Mouse (Mus musculus) neutrophil, adult 5-6 weeks (primary cell): ENCODE data around the gene Mpig6b. TPM values are rescaled to one million over a fixed set of nuclear protein-coding genes. Genes with fewer than 3 reads are reported as not detected.

Source experiments
- ATAC-seq: fragments of 151-379, 151-347 bp; 2 replicates; pipeline ENCODE4 v1.8.0; 2017; ENCODE audit warnings: mild to moderate bottlenecking, moderate TSS enrichment; ENCODE audit not compliant: insufficient number of reproducible peaks, poor library complexity, low FRiP score, severe bottlenecking; ENCODE audit errors: extremely low read depth
- total RNA-seq: library from RNA; stranded (forward); fragments of 200-1000 nt; gene quantifications from 2 replicates; pipeline ENCODE4 v1.2.3, GENCODE M21; 2017

Mpig6b gene
- total RNA-seq, 1 experiment from 2014 or later: 2.1 TPM

GRCm38 (mm10) chr17:35023756-35024155, 42.2 kb downstream of the Mpig6b start:
- ATAC-seq: peak; percentile 30; the same call in 1 of the 2 replicates

DNA sequence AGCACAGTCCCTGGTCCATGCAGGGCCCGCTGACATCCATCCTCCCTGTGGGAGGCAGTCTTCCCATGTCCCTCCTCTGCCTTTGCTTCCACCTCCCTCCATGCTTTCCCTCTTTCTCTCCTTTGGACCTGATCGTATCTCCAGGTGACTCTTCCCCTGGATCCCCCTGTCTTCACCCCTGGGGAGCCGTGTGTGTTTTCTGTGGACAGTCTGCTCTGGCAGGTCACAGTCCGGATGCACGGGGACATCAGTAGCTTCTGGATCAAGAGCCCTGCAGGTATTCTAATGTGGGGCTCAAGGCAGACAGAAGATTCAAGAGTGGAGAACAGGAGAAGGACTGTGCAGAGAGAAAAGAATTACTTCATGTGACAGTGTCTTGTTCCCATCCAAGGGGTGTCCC, 42.8 kb downstream of the Mpig6b start:
- ATAC-seq: no peak

DNA sequence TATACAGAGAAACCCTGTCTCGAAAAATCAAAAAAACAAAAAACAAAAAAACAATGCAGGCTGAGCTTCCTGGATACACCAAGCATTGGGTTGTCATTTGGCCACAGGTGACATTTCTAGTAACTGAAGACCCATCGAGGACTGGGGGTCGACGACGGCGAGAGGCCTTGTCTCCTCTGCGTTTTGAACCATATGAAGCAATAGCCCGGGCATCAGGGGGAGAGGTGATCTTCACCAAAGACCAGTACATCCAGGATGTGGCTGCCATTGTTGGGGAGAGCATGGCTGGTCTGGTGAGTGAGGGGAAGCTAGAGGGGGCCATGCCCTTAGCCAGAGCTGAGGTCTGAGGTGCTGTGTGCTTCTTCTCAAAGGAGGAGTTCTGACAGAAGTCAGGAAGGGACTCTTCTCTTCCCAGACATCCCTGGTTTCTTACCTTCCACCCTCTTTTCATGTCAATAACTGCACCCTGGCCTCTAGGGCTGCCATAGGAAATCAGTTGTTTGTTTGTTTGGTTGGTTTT, 43.4 kb downstream of the Mpig6b start:
- no peak for ATAC-seq

GRCm38 (mm10) chr17:35021842-35022477, 44.0 kb downstream of the Mpig6b start:
- ATAC-seq: no peak

DNA sequence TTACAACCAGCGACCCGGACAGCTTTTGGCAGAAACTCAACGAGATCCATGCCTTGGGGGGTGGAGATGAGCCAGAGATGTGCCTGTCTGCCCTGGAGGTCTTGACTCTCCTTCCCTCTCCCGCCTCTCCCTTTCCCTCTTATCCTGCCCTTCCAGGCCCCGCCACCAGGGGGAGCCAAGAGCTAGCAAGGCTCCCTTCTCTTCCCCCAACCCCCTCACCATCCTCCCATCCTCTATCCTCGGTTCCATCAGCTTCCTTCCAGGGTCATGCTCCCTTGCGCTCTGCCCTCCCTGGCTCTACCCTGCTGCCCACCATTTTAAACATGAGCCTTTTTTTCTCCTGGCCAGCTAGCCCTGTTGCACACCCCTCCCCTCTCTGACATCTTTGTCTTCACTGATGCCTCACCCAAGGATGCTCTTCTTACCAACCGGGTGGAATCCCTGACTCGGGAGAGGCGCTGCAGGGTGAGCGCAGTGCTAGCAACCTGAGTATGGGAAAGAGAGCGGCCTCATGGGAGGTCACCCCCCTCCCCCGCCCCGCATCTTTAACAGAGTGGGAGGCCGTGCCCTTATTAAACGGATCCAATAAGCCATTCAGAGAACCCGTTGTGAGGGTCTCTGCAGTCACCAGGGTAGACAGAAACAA, 44.7 kb downstream of the Mpig6b start:
- ATAC-seq: peak; percentile 68

- no peak for ATAC-seq
These were observed 45.4 kb downstream of the Mpig6b start for GRCm38 (mm10) chr17:35020551-35020950.

GRCm38 (mm10) chr17:35019894-35020293, 46.1 kb downstream of the Mpig6b start:
- ATAC-seq: no peak

DNA sequence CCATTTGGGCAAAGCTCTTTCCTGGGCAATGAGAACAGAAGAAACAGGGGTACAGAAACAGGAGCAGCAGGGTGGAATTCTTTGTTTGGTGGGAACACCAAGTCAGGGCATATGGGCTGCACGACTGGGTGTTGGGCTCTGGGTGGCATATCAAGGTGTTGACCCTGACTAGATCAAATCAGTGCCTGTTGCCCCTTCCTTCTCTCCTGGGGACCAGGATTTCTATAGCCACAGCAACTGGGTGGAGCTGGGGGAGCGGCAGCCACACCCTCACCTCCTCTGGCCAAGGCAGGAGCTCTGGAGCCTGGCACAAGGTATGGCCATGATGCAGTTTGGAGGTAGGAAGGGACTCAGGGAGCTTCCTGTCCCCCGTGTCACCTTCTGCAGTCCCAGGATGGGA, 47.8 kb downstream of the Mpig6b start:
- ATAC-seq: no peak

GRCm38 (mm10) chr17:35017706-35018030, 48.3 kb downstream of the Mpig6b start:
- ATAC-seq: no peak

DNA sequence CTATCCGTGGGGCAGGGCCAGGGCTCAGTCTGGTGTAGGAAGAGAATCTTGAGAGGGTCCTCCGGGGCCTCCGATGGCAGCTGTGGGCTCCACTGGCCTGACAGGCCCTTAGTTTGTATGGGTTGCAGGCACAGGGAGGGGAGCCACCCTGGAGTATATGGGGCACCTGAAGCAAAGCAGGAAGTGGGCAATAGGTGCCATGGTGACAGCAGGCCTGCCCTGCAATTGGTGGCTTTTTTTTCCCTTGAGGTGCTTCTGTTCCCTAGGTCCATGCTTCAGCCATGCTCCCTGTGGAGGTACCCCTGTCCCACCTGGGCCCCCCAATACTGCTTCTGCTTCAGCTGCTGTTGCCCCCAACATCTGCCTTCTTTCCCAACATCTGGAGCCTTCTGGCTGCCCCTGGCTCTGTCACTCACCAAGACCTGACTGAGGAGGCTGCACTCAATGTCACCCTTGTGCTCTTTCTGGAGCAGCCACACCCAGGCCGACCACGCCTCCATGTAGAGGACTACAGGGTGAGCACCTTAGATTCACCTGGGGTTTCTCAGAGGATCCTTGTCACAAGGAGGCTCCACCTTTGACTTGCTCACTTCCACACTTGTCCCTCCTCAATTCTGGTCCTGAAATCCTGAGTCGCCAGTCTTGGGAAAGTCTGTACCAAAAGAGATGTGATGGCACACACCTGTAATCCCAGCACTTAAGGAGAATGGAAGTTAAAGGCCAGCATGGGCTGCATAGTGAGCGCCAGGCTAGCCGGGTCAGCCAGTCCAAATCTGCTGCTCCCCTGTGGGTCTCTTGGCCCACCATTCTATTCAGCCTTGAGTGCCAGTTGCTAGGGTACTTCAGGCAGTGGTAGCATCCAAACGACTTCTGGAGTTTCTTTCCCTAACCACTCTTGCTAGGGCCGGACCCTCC, 48.9 kb downstream of the Mpig6b start:
- 0 out of 2 replicates have a peak, but pooled peaks have one; percentile 27 for ATAC-seq

GRCm38 (mm10) chr17:35016376-35016775, 49.6 kb downstream of the Mpig6b start, which contains the start of gene Vwa7:
Gene Vwa7 (plus strand): TSS chr17:35016579.
- ATAC-seq: no peak

DNA sequence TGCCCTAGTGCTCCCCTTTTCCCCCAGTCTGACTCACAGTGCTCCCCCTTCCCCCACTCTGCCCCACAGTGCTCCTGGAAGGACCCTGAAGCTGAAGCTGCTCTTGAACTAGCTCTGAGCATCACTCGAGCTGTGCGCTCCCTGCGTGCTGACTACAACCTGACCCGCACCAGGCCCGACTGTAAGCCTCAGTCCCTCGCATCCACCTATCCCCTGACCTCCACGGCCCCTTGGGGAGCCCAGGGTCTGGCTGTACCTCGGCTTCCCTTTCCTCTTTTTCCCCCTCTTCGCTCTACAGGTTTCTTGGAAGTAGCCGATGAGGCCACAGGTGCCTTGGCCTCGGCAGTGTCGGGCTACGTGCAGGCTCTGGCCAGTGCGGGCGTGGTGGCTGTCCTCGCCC, 50.7 kb downstream of the Mpig6b start:
- ATAC-seq: no peak

GRCm38 (mm10) chr17:35013221-35013620, 52.8 kb downstream of the Mpig6b start:
- ATAC-seq: no peak

Other genes with a start within 250 kb of the Mpig6b start
- 23.5 and 39.9 TPM in 2 replicates for gene Stk19, start 229.2 kb downstream of the Mpig6b start, total RNA-seq
- gene Dxo, start 229.2 kb downstream of the Mpig6b start, total RNA-seq: 36.1 and 45.8 TPM in 2 replicates
- gene Skiv2l, start 216.0 kb downstream of the Mpig6b start, total RNA-seq: 79.7 and 92.2 TPM in 2 replicates
- gene Nelfe, start 215.8 kb downstream of the Mpig6b start, total RNA-seq: 22.6 and 36.0 TPM in 2 replicates
- gene Cfb, start 203.7 kb downstream of the Mpig6b start, total RNA-seq: 0.58 and 0.98 TPM in 2 replicates
- gene Zbtb12, start 186.7 kb downstream of the Mpig6b start, total RNA-seq: 2.8 and 3.8 TPM in 2 replicates
- not detected in 2 replicates for gene Gm20547, start 184.1 kb downstream of the Mpig6b start, total RNA-seq
- gene C2, start 167.9 kb downstream of the Mpig6b start, total RNA-seq: not detected in 2 replicates
- 87.4 and 99.7 TPM in 2 replicates for gene Ehmt2, start 167.7 kb downstream of the Mpig6b start, total RNA-seq
- 0.98 and 1.4 TPM in 2 replicates for gene Slc44a4, start 151.7 kb downstream of the Mpig6b start, total RNA-seq
- 66.7 and 66.9 TPM in 2 replicates for gene Neu1, start 134.9 kb downstream of the Mpig6b start, total RNA-seq
- 5.9 and 8.0 TPM in 2 replicates for gene Hspa1b, start 106.9 kb downstream of the Mpig6b start, total RNA-seq
- gene Gm20481, start 96.3 kb downstream of the Mpig6b start, total RNA-seq: not detected in 2 replicates
- 5.6 and 6.4 TPM in 2 replicates for gene Hspa1a, start 94.0 kb downstream of the Mpig6b start, total RNA-seq
- not detected in 2 replicates for gene Hspa1l, start 93.5 kb downstream of the Mpig6b start, total RNA-seq
- 10.1 and 11.4 TPM in 2 replicates for gene Lsm2, start 84.3 kb downstream of the Mpig6b start, total RNA-seq
- 243 and 266 TPM in 2 replicates for gene Vars, start 65.2 kb downstream of the Mpig6b start, total RNA-seq
- 0.61 and 1.2 TPM in 2 replicates for gene Vwa7, start 49.6 kb downstream of the Mpig6b start, total RNA-seq
- 2.0 and 2.6 TPM in 2 replicates for gene Sapcd1, start 38.2 kb downstream of the Mpig6b start, total RNA-seq
- gene Msh5, start 19.4 kb downstream of the Mpig6b start, total RNA-seq: 4.7 and 7.0 TPM in 2 replicates
- gene Clic1, start 16.2 kb downstream of the Mpig6b start, total RNA-seq: 394 and 439 TPM in 2 replicates
- 4.5 and 8.1 TPM in 2 replicates for gene Ddah2, start 7.1 kb downstream of the Mpig6b start, total RNA-seq
- gene Ly6g6c, start 796 bp downstream of the Mpig6b start, total RNA-seq: 0.49 TPM in 1 of 2 replicates, not detected in the other
- not detected in 2 replicates for gene Ly6g6e, start 10.7 kb upstream of the Mpig6b start, total RNA-seq
- not detected in 2 replicates for gene Ly6g6d, start 11.9 kb upstream of the Mpig6b start, total RNA-seq
- gene Ly6g6f, start 19.4 kb upstream of the Mpig6b start, total RNA-seq: 0.49 TPM in 1 of 2 replicates, not detected in the other
- 33.2 and 43.8 TPM in 2 replicates for gene Abhd16a, start 23.1 kb upstream of the Mpig6b start, total RNA-seq
- not detected in 2 replicates for gene Ly6g5c, start 42.1 kb upstream of the Mpig6b start, total RNA-seq
- 0.58 and 1.5 TPM in 2 replicates for gene Ly6g5b, start 49.2 kb upstream of the Mpig6b start, total RNA-seq
- 73.7 and 74.5 TPM in 2 replicates for gene Gpank1, start 55.3 kb upstream of the Mpig6b start, total RNA-seq
- gene Csnk2b, start 55.9 kb upstream of the Mpig6b start, total RNA-seq: 214 and 240 TPM in 2 replicates
- gene D17H6S53E, start 60.2 kb upstream of the Mpig6b start, total RNA-seq: 36.5 and 48.5 TPM in 2 replicates
- 0.58 TPM in 1 of 2 replicates, not detected in the other for gene Apom, start 65.9 kb upstream of the Mpig6b start, total RNA-seq
- 159 and 160 TPM in 2 replicates for gene Bag6, start 69.0 kb upstream of the Mpig6b start, total RNA-seq
- gene Prrc2a, start 98.7 kb upstream of the Mpig6b start, total RNA-seq: 73.3 and 76.1 TPM in 2 replicates
- gene Aif1, start 109.9 kb upstream of the Mpig6b start, total RNA-seq: 5.3 and 8.0 TPM in 2 replicates
- 534 and 685 TPM in 2 replicates for gene Lst1, start 122.3 kb upstream of the Mpig6b start, total RNA-seq
- gene Ltb, start 128.3 kb upstream of the Mpig6b start, total RNA-seq: 212 and 285 TPM in 2 replicates
- gene Tnf, start 135.8 kb upstream of the Mpig6b start, total RNA-seq: 16.4 and 18.2 TPM in 2 replicates
- gene Lta, start 139.2 kb upstream of the Mpig6b start, total RNA-seq: 6.6 and 9.9 TPM in 2 replicates
- 2.1 TPM in 1 of 2 replicates, not detected in the other for gene Gm16181, start 154.7 kb upstream of the Mpig6b start, total RNA-seq
- gene Atp6v1g2, start 167.5 kb upstream of the Mpig6b start, total RNA-seq: 5.0 and 6.5 TPM in 2 replicates
- 10.8 and 11.3 TPM in 2 replicates for gene Nfkbil1, start 169.6 kb upstream of the Mpig6b start, total RNA-seq
- gene Ddx39b, start 175.6 kb upstream of the Mpig6b start, total RNA-seq: 156 and 158 TPM in 2 replicates
- gene H2-D1, start 196.5 kb upstream of the Mpig6b start, total RNA-seq: 2,114 and 2,381 TPM in 2 replicates